Mouse (Mus musculus) heart, embryonic 12.5 days (tissue): Measurements from ENCODE around the gene Gpc3. TPM values are rescaled to one million over a fixed set of nuclear protein-coding genes. Genes with fewer than 3 reads are reported as not detected.

Experiments used
- ATAC-seq: fragments of 200-750 bp; cut with Nextera tagmentation; 2 replicates; pipeline ENCODE4 v1.8.0; 2017; ENCODE audit warnings: moderate TSS enrichment, moderate library complexity; ENCODE audit not compliant: insufficient number of reproducible peaks, low FRiP score
- H3K27ac ChIP-seq: fragments of 300-500 bp; sonication (generic); 2 replicates; pipeline ENCODE4 v1.5.1; 2016; ENCODE audit warnings: mild to moderate bottlenecking, moderate library complexity; ENCODE audit not compliant: poor library complexity, severe bottlenecking
- H3K27me3 ChIP-seq: fragments of 300-500 bp; sonication (generic); replicated peaks from 2 replicates; pipeline ENCODE4 v1.6.1; 2016; ENCODE audit warnings: mild to moderate bottlenecking, moderate library complexity
- H3K36me3 ChIP-seq: fragments of 300-500 bp; sonication (generic); 2 replicates; pipeline ENCODE4 v1.6.1; 2016; ENCODE audit warnings: mild to moderate bottlenecking, moderate library complexity
- H3K4me1 ChIP-seq: fragments of 300-500 bp; sonication (generic); replicated peaks from 2 replicates; pipeline ENCODE4 v1.6.1; 2016; ENCODE audit warnings: mild to moderate bottlenecking
- H3K4me2 ChIP-seq: fragments of 300-500 bp; sonication (generic); 2 replicates; pipeline ENCODE4 v1.6.1; 2016; ENCODE audit warnings: mild to moderate bottlenecking, moderate library complexity
- H3K4me3 ChIP-seq: fragments of 300-500 bp; sonication (generic); 2 replicates; pipeline ENCODE4 v1.5.1; 2016; ENCODE audit warnings: mild to moderate bottlenecking
- H3K9ac ChIP-seq: fragments of 300-500 bp; sonication (generic); 2 replicates; pipeline ENCODE4 v1.6.1; 2016; ENCODE audit warnings: mild to moderate bottlenecking, moderate library complexity
- H3K9me3 ChIP-seq: fragments of 300-500 bp; sonication (generic); replicated peaks from 2 replicates; pipeline ENCODE4 v1.6.1; 2016; ENCODE audit warnings: mild to moderate bottlenecking, moderate library complexity
- WGBS: fragments of 180-500 bp; shearing (Covaris S2); methylation state at CpG from one replicate; pipeline ENCODE4 v1.1.7; 2016; 5-methylcytosine and 5-hydroxymethylcytosine counted together
- polyA plus RNA-seq: library from polyadenylated mRNA; unstranded; fragments of >200 nt; fragmentation: Nextera tagmentation; extraction: Ambion mirVana; gene quantifications from 2 replicates; pipeline ENCODE4 v1.2.1, GENCODE M21; 2016

The Gpc3 gene
- polyA plus RNA-seq, 1 experiment from 2014 or later: 598 TPM

- 79% methylated on average over 5 of the region's 5 CpGs for WGBS
- H3K9me3 ChIP-seq: no peaks in the 10 kb centered on the region
- no peak overlapping the region for H3K27ac ChIP-seq
- H3K27me3 ChIP-seq: no peaks in the 10 kb centered on the region
- no peaks in the 10 kb centered on the region for H3K36me3 ChIP-seq
- H3K4me2 ChIP-seq: no peak overlapping the region
- no peak for ATAC-seq
- no peak overlapping the region for H3K9ac ChIP-seq
- peaks cover 6% of the 10 kb centered on the region; the same call in 1 of the 2 replicates for H3K4me1 ChIP-seq
- no peak overlapping the region for H3K4me3 ChIP-seq
Observed at GRCm38 (mm10) chrX:52558526-52558925, 55.2 kb downstream of the Gpc3 start.

DNA sequence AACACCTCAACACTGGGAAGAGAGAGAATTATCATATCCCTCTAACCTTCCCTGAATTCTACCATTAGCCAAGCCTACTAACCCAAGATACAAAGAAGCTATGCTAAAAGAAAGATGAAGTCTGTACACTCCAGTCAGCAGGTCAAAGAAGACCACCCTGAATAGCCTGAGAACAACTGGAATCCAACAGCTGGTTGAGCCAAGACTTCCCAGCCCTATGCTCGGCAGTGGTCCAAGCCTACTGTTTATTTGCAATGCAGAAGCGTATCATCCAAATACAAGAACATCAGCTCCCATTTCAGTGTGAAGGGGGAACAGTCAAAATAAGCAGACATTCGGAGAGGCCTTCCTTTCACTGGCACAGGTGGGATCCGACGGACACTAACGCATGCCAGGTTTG, 56.3 kb downstream of the Gpc3 start:
- Histone ChIP-seq H3K4me1 (peaks cover 6% of the 10 kb centered on the region; the same call in 1 of the 2 replicates), H3K36me3 (no peaks in the 10 kb centered on the region), H3K4me2 (no peak overlapping the region), H3K27me3 (no peaks in the 10 kb centered on the region), H3K9ac (no peak overlapping the region), H3K4me3 (no peak overlapping the region), H3K9me3 (no peaks in the 10 kb centered on the region), H3K27ac (no peak overlapping the region)
- ATAC-seq: no peak
- 85% methylated on average over 6 of the region's 6 CpGs for WGBS

GRCm38 (mm10) chrX:52551296-52551695, 62.5 kb downstream of the Gpc3 start:
- no peak for ATAC-seq
- no peak overlapping the region for H3K4me2 ChIP-seq
- no peak overlapping the region for H3K4me3 ChIP-seq
- H3K36me3 ChIP-seq: no peaks in the 10 kb centered on the region
- 79% methylated on average over 1 of the region's 1 CpGs for WGBS
- H3K4me1 ChIP-seq: 0 out of 2 replicates have a peak, but pooled peaks cover 7% of the 10 kb centered on the region
- no peaks in the 10 kb centered on the region for H3K27me3 ChIP-seq
- H3K9ac ChIP-seq: no peak overlapping the region
- H3K9me3 ChIP-seq: no peaks in the 10 kb centered on the region
- H3K27ac ChIP-seq: no peak overlapping the region

GRCm38 (mm10) chrX:52544623-52545022, 69.1 kb downstream of the Gpc3 start:
- Histone ChIP-seq H3K4me2 (no peak overlapping the region), H3K4me3 (no peak overlapping the region), H3K9ac (no peak overlapping the region), H3K4me1 (0 out of 2 replicates have a peak, but pooled peaks cover 5% of the 10 kb centered on the region), H3K27ac (no peak overlapping the region), H3K9me3 (no peaks in the 10 kb centered on the region), H3K27me3 (no peaks in the 10 kb centered on the region), H3K36me3 (no peaks in the 10 kb centered on the region)
- 64% methylated on average over 3 of the region's 3 CpGs for WGBS
- no peak for ATAC-seq

- H3K27ac ChIP-seq: no peak overlapping the region
- H3K27me3 ChIP-seq: no peaks in the 10 kb centered on the region
- 68% methylated on average over 5 of the region's 5 CpGs for WGBS
- H3K4me2 ChIP-seq: no peak overlapping the region
- no peaks in the 10 kb centered on the region for H3K36me3 ChIP-seq
- H3K4me1 ChIP-seq: no peaks in the 10 kb centered on the region; the same call in 1 of the 2 replicates
- no peaks in the 10 kb centered on the region for H3K9me3 ChIP-seq
- no peak for ATAC-seq
- no peak overlapping the region for H3K4me3 ChIP-seq
- no peak overlapping the region for H3K9ac ChIP-seq
Observed at GRCm38 (mm10) chrX:52537282-52537681, 76.5 kb downstream of the Gpc3 start.

DNA sequence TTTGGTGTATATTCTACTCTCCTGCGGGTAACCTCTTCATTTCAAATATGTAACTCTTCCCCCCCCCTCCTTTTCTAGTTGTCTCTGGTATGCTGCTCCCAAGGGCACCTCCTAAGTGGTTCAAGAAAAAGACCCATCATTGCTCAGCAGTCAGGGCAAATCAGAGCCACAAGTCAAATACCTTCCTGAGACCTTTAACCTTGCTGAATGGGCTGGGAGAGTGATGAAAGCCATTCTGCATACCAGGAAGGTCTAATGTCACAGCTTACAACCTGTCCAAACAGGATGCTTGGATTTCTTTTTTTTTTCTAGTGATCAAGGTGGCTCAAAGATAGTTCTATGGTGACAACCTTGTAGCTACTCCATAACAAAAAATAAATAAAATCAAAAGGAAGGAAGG, 80.0 kb downstream of the Gpc3 start:
- Histone ChIP-seq H3K9ac (no peak overlapping the region), H3K27me3 (no peaks in the 10 kb centered on the region), H3K9me3 (no peaks in the 10 kb centered on the region), H3K4me1 (no peaks in the 10 kb centered on the region; the same call in 1 of the 2 replicates), H3K4me2 (no peak overlapping the region), H3K36me3 (no peaks in the 10 kb centered on the region), H3K27ac (no peak overlapping the region), H3K4me3 (no peak overlapping the region)
- WGBS: 59% methylated on average over 1 of the region's 1 CpGs
- no peak for ATAC-seq

- no peak overlapping the region for H3K4me2 ChIP-seq
- H3K27ac ChIP-seq: no peak overlapping the region
- H3K4me3 ChIP-seq: no peak overlapping the region
- no peaks in the 10 kb centered on the region for H3K9me3 ChIP-seq
- H3K27me3 ChIP-seq: no peaks in the 10 kb centered on the region
- 64% methylated on average over 4 of the region's 4 CpGs for WGBS
- no peak for ATAC-seq
- H3K4me1 ChIP-seq: no peaks in the 10 kb centered on the region; the same call in 1 of the 2 replicates
- H3K36me3 ChIP-seq: no peaks in the 10 kb centered on the region
- H3K9ac ChIP-seq: no peak overlapping the region
Observed at GRCm38 (mm10) chrX:52533098-52533497, 80.7 kb downstream of the Gpc3 start.

DNA sequence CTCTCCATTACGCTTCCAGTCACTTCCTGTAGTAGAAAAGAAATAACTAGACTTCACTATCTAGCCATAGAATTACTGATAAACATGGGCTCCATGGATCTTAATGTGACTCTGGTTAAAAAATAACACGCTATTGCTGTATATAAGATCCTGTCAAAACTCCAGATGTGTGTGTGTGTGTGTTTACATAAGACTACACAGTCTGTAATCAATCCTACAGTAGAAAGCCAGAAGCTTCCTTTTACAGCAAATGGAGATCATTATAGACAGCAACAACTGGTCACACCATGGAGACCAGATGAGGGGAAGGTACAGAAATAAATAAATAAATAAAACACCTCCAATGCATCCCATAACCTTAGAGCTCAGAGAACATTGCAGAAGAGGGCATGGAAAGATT, 81.6 kb downstream of the Gpc3 start:
- H3K9me3 ChIP-seq: no peaks in the 10 kb centered on the region
- no peaks in the 10 kb centered on the region for H3K27me3 ChIP-seq
- H3K36me3 ChIP-seq: no peaks in the 10 kb centered on the region
- H3K4me2 ChIP-seq: no peak overlapping the region
- no peak overlapping the region for H3K9ac ChIP-seq
- H3K27ac ChIP-seq: no peak overlapping the region
- WGBS: 70% methylated on average over 2 of the region's 2 CpGs
- H3K4me3 ChIP-seq: no peak overlapping the region
- no peaks in the 10 kb centered on the region; the same call in 1 of the 2 replicates for H3K4me1 ChIP-seq
- no peak for ATAC-seq

DNA sequence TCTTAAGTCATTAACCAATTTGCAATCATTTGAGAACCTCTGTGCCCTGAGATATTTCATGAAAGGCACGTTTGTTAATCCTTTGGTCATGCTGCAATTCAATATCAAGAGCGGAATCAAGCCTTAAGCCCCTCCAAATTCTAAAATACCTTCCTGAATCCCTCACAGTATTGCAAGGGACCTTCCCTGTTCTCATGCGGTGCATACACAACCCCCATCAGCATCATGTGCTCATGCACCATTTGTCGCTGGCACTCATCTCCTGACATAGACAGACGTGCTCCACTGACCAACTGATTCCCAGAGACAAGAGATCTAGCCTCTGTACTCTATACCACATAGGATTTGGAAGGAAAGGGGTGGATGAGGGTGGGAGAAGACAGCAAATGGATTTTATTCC, 87.7 kb downstream of the Gpc3 start:
- WGBS: 66% methylated on average over 5 of the region's 5 CpGs
- H3K4me3 ChIP-seq: no peak overlapping the region
- no peak overlapping the region for H3K9ac ChIP-seq
- H3K36me3 ChIP-seq: no peaks in the 10 kb centered on the region
- ATAC-seq: no peak
- no peaks in the 10 kb centered on the region for H3K9me3 ChIP-seq
- H3K4me1 ChIP-seq: 0 out of 2 replicates have a peak, but pooled peaks cover 5% of the 10 kb centered on the region
- H3K27ac ChIP-seq: no peak overlapping the region
- no peak overlapping the region for H3K4me2 ChIP-seq
- no peaks in the 10 kb centered on the region for H3K27me3 ChIP-seq

- ATAC-seq: no peak
- no peak overlapping the region for H3K4me2 ChIP-seq
- H3K36me3 ChIP-seq: no peaks in the 10 kb centered on the region
- H3K27me3 ChIP-seq: no peaks in the 10 kb centered on the region
- H3K9me3 ChIP-seq: no peaks in the 10 kb centered on the region
- no peak overlapping the region for H3K4me3 ChIP-seq
- H3K4me1 ChIP-seq: 0 out of 2 replicates have a peak, but pooled peaks cover 5% of the 10 kb centered on the region
- WGBS: 25% methylated on average over 3 of the region's 3 CpGs
- no peak overlapping the region for H3K9ac ChIP-seq
- H3K27ac ChIP-seq: no peak overlapping the region
Observed at GRCm38 (mm10) chrX:52525132-52525531, 88.6 kb downstream of the Gpc3 start.

DNA sequence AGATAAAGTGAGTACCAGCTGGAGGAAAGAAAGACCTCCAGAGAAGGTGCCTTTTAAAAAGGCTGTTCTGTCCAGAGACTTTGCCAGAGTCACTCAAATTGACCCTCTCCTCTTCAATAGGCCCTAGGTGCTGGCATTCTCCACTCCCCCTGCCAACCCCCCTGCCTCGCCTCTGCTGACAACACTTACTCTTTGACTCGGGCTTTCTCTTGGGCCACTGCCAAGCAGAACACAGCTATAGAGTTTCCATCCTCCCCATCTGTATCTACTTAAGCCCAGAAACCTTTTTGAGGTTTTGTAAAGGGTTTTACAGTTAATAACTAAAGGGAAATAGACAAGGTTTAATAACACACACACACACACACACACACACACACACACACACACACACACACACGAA, 99.2 kb downstream of the Gpc3 start:
- Histone ChIP-seq H3K27ac (peak overlapping the region; percentile 71; the same call in 1 of the 2 replicates), H3K4me2 (no peak overlapping the region), H3K4me1 (peaks cover 10% of the 10 kb centered on the region; the same call in 1 of the 2 replicates), H3K4me3 (no peak overlapping the region), H3K36me3 (no peaks in the 10 kb centered on the region), H3K9me3 (no peaks in the 10 kb centered on the region), H3K9ac (no peak overlapping the region), H3K27me3 (no peaks in the 10 kb centered on the region)
- 30% methylated on average over 3 of the region's 3 CpGs for WGBS
- ATAC-seq: 0 out of 2 replicates have a peak, but pooled peaks have one; percentile 25

- Histone ChIP-seq H3K9me3 (no peaks in the 10 kb centered on the region), H3K27me3 (no peaks in the 10 kb centered on the region), H3K27ac (no peak overlapping the region), H3K36me3 (no peaks in the 10 kb centered on the region), H3K4me2 (no peak overlapping the region), H3K4me1 (peaks cover 12% of the 10 kb centered on the region; the same call in 1 of the 2 replicates), H3K9ac (no peak overlapping the region), H3K4me3 (no peak overlapping the region)
- 81% methylated on average over 4 of the region's 4 CpGs for WGBS
- ATAC-seq: no peak
Observed at GRCm38 (mm10) chrX:52511151-52511550, 102.6 kb downstream of the Gpc3 start.
